Mouse (Mus musculus): ENCODE data around the gene Ankrd2.

The Ankrd2 gene

DNA sequence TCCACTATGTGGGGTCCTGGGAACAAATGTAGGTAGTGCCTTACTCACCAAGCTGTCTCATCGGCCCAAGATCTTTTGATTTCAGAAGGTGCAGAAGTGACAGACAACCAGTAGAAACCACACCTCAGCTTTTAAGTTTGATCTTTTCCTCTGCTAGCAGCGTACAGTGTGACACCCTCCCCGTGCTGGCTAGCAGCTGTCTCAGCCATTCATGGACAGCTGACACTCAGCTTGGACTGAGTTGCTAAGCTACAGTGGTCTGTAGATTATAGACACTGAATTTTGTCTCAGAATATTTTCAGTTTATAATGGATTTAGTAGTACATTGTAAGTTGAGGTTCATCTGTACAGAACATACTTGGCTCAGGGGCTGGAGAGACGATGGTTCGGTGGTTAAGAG is 4.7 kb upstream of the Ankrd2 start:
- POLR2A ChIA-PET: interaction anchor here in 2 of 4 experiments (1.1 to 1.3 kb wide), 3 partner anchors 11 to 107 kb away, joined by 3 read pairs; no protein-coding TSS in a partner anchor

DNA sequence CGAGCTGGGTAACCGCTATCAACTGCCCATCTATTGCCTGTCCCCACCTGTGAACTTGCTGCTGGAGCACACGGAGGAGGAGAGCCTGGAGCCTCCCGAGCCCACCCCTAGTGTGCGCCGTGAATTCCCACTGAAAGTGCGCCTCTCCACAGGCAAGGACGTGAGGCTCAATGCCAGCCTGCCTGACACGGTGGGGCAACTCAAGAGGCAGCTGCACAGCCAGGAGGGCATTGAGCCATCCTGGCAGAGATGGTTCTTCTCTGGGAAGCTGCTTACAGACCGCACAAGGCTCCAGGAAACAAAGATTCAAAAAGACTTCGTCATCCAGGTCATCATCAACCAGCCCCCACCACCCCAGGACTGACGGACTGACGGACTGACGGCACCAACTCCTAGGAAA is 2.2 kb upstream of the Ankrd2 start:
- ChIA-PET POLR2A (interaction anchor here in 3 of 4 experiments (0.5 to 3.4 kb wide), 6 partner anchors 9 to 100 kb away, joined by 3 to 36 read pairs (median 3); partner anchors contain the start of genes Exosc1 (in 1 of the 3), Hoga1 (in 1 of the 3) and Zdhhc16 (in 1 of the 3)), CTCF (interaction anchor here (0.5 to 3.4 kb wide), 12 partner anchors 7 to 213 kb away, joined by 3 to 57 read pairs (median 5); no protein-coding TSS in a partner anchor)

More for the DNA sequence above, 4.7 kb upstream of the Ankrd2 start:
- CTCF ChIA-PET: interaction anchor here in 3 of 4 experiments (0.6 to 1.3 kb wide), 4 partner anchors 9 to 121 kb away, joined by 3 to 9 read pairs (median 3); partner anchors contain the start of gene Hoga1 (in 1 of the 3)

DNA sequence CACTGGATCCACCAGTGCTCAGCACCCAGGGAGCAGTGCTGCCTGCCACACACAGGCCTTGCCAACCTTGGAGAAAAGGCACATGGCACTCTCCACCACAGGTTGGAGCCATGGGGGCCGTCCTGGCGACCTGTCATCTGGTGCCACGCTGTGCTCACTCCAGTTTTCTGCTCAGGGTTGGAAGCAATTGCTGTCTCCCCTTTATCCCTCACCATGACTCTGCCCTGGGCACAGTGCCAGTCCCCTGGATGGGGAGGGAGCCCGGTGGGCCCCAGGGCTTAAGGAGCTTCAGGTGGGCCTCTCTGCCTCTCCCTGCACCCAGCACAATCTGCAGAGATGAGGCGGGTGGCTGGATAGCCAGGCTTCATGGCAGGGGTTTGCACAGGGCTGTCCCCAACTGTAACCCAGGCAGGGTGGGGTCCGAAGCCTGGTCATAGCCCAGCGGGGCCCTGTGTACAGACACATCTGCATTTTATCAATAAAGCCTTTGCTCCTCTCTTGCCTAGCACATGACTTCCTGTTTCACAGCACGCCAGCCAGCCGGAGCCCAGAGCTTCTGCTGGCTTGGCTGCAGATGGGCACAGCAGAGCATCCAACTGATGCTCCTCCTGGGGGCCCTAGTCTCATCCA is 1.5 kb upstream of the Ankrd2 start:
- ChIA-PET CTCF (interaction anchor here (0.5 to 3.4 kb wide), 30 partner anchors 8 to 214 kb away, joined by 3 to 57 read pairs (median 6); partner anchors contain the start of genes Hoga1 (in 2 of the 4), 4933411K16Rik (in 1 of the 4) and Avpi1 (in 1 of the 4)), POLR2A (interaction anchor here in 3 of 4 experiments (0.5 to 3.4 kb wide), 14 partner anchors 10 to 135 kb away, joined by 3 to 36 read pairs (median 4); partner anchors contain the start of genes Hoga1 (in 2 of the 3), Exosc1 (in 1 of the 3) and Zdhhc16 (in 1 of the 3))

DNA sequence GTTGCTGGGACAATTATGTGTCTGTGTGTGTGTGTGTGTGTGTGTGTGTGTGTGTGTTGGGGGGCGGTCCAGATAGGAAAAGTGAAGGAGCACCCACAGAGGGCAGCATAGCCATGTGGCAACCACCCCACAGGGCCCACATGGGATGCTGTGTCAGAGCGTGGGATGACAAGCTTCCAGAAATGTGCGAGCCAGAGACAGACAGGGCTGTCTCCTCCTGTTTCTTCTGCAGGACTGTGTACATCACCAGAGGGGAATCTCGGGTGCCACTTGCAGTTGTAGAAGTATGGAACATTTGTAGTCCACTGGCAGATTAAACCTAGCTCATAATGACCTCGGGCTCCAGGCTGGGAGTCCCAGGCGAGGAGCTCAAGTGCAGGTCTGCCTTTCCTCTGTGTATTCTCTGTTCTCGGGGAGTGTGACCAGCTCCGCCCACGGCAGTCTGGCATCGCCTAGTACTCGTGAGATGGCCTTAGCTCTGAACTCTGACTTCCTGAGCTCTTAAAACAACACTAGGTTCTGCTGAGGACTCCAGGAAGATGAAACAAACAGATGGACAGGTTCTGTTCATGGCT is 832 bp upstream of the Ankrd2 start:
- ChIA-PET POLR2A (interaction anchor here (0.6 to 3.4 kb wide), 28 partner anchors 9 to 188 kb away, joined by 3 to 36 read pairs (median 3); partner anchors contain the start of genes Hoga1 (in 2 of the 4), 4933411K16Rik (in 1 of the 4), Exosc1 (in 1 of the 4) and Zdhhc16 (in 1 of the 4)), CTCF (interaction anchor here (0.6 to 3.4 kb wide), 81 partner anchors 9 to 1359 kb away, joined by 3 to 57 read pairs (median 4); partner anchors contain the start of genes Hoga1 (in 4 of the 4), Avpi1 (in 2 of the 4), 4933411K16Rik (in 1 of the 4) and Exosc1 (in 1 of the 4))

DNA sequence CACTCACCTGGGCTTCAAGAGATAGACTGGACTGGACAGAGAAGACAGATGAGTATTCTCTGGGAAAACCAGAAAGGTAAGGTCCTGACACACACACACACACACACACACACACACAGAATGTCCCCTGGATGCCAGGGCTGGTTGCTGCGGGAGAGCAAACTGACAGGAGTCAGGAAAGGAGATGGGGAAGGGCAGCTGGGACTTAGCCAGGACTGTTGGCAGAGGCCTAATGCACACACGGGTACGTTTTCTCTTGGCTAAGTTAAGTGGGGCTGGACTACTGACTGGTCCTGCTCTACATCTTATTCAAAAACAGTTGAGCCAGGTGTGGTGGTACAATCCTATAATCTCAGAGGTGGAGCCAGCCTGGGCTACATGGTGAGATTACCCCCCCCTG is 557 bp downstream of the Ankrd2 start:
- POLR2A ChIA-PET: interaction anchor here in 2 of 4 experiments (0.6 to 3.4 kb wide), 12 partner anchors 9 to 285 kb away, joined by 3 to 36 read pairs (median 4); partner anchors contain the start of gene Hoga1 (in 2 of the 2)
- CTCF ChIA-PET: interaction anchor here (0.5 to 3.4 kb wide), 33 partner anchors 9 to 601 kb away, joined by 3 to 57 read pairs (median 6); partner anchors contain the start of gene Hoga1 (in 4 of the 4)

DNA sequence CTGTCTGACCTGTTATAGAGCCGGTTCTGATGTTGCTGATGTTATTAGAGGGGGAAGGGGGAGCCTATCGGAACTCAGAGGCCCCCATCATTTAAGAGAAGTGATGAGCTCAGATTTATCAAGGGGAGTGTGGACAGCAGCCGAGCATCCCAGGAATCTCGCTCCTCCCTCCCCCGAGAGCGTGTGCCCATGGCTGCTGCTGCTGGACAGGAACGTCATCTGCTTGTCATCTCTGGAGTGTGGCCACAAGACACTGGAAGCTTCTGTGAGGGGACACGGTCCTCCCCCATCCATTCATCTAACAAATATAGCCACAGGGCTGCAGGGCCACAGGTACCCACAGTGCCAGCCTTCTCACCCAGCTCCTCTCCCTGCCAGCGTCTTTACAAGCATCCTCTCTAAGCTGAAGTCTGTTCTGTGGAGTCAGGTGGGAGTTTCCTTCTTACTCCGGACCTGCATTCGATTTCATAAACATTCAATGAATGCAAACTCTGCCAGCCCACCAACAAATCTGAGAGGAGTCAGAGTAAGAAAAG is 1.4 kb downstream of the Ankrd2 start:
- POLR2A ChIA-PET: interaction anchor here in 1 of 4 experiments (0.5 to 1.5 kb wide), 5 partner anchors 10 to 93 kb away, joined by 3 to 4 read pairs (median 3); no protein-coding TSS in a partner anchor
- CTCF ChIA-PET: interaction anchor here in 2 of 4 experiments (1.7 to 3.0 kb wide), 3 partner anchors 11 to 115 kb away, joined by 7 to 12 read pairs (median 8); no protein-coding TSS in a partner anchor

DNA sequence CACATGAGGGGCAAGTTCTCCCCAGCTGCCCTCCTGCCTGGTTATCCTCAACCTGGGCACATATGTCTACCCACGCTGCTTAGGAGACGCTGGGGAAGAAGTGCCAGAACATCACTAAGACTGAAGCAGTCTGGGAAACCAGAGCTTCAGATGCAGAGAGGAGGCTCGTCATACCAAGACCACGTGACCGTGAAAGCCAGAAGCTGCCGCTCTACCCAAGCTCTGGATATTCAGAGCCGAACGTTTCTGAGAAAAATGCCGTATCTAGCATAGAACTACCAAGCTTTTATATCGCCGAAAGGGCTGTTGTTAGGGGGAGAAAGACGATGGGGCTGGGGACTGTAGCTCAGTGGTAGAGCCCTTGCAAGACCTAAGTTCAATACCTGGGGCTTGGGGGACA is 2.5 kb downstream of the Ankrd2 start:
- CTCF ChIA-PET: interaction anchor here in 3 of 4 experiments (0.7 to 1.8 kb wide), 3 partner anchors 11 to 114 kb away, joined by 3 to 8 read pairs (median 7); no protein-coding TSS in a partner anchor
- POLR2A ChIA-PET: interaction anchor here in 2 of 4 experiments (0.8 to 1.5 kb wide), 6 partner anchors 9 to 106 kb away, joined by 3 to 4 read pairs (median 3); no protein-coding TSS in a partner anchor

DNA sequence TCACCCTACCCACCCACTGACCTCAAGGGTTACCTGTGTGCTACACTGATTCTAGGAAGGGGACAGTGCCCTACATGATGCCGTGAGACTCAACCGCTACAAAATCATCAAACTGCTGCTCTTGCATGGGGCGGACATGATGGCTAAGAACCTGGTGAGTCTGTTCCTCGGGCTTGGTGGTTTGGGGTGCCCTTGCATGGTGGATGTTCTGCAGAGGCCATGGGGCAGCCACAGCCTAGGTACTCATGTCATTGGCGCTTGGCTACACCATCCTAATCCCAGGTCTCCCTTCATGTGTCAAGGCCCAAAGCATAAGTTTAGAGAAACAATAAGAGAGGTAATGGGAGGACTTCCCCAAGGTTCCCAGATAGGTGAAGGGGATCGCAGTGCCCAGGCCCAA is 8.2 kb downstream of the Ankrd2 start:
- ChIA-PET POLR2A (interaction anchor here in 1 of 4 experiments (1.3 to 2.4 kb wide), 5 partner anchors 9 to 126 kb away, joined by 4 to 9 read pairs (median 5); partner anchors contain the start of genes Ankrd2 and Avpi1), CTCF (interaction anchor here in 2 of 4 experiments (1.9 to 2.4 kb wide), 2 partner anchors 9 to 122 kb away, joined by 12 to 20 read pairs; partner anchors contain the start of gene Ankrd2 (in 1 of the 2))

DNA sequence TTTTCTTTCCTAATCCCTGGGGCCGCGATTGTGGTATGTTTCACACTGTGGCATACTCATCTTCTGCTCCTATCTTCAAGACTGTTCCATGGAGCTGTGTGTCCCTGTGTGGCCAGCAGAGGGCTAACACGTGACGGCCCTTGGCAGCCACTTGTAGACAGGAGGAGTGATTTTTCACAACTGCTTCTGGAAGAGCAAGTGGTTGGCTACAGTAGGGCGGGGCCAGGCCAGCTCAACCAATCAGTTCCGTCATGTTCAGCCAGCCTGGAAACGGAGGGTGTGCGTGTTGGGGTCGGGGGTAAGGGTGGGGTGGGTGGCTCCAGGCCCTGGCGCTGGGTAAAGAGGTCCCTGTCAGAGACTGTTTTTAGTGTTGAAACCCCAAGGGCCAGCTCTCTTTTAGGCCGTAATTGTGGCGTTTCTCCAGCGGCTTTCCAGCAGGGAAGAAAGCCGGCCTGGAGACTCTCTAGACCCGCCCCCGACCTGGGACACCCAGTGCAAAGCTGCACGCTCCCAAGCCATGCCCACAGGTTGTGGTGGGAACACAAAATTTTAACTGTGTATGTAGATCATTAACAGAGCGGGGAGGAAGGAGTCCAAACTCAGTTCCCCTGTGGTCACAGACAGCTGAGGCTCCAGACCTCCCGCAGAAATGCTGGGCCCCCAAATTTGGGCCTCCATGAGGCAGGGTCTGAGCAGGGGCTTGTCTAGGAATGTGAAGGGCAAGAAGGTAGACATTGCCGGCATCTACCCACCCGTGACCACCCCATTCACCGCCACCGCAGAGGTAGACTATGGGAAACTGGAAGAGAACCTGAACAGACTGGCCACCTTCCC is 9.7 kb downstream of the Ankrd2 start, which contains the start of gene Hoga1:
Hoga1 (plus strand) TSS at position 342 of the 834 bp plus-strand sequence.
- POLR2A ChIA-PET: interaction anchor here (0.6 to 2.5 kb wide), 42 partner anchors 10 to 1232 kb away, joined by 3 to 16 read pairs (median 4); partner anchors contain the start of genes Pi4k2a (in 3 of the 4), Ankrd2 (in 2 of the 4), Avpi1 (in 2 of the 4) and Arhgap19 (in 1 of the 4)
- CTCF ChIA-PET: interaction anchor here (0.5 to 2.4 kb wide), 46 partner anchors 9 to 1845 kb away, joined by 3 to 27 read pairs (median 4); partner anchors contain the start of genes Ankrd2 (in 4 of the 4), Mms19 (in 1 of the 4), Pi4k2a (in 1 of the 4) and Ubtd1 (in 1 of the 4)

DNA sequence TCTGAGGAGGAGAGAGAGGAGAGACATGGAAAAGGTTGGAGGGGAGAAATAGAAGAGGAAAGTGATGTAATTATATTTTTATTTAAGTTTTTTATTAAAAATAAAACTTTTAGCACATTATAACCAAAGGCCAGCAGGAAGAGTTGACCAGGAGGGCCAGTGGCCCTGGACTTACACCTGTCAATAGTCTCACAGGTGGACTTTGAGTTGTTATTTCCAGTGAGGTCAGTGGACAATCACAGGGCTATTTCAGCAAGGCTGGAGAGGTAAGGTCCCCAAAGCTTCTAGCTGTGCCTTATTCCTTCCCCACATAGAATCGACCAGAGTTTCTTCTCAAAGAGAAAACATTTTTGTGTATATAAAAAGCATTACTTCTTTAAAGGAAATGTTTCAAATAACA is 14.5 kb downstream of the Ankrd2 start:
- CTCF ChIA-PET: interaction anchor here in 3 of 4 experiments (0.5 to 1.2 kb wide), 3 partner anchors 15 to 94 kb away, joined by 3 to 4 read pairs (median 3); partner anchors contain the start of gene Ankrd2 (in 1 of the 3)
- POLR2A ChIA-PET: no interaction called here

DNA sequence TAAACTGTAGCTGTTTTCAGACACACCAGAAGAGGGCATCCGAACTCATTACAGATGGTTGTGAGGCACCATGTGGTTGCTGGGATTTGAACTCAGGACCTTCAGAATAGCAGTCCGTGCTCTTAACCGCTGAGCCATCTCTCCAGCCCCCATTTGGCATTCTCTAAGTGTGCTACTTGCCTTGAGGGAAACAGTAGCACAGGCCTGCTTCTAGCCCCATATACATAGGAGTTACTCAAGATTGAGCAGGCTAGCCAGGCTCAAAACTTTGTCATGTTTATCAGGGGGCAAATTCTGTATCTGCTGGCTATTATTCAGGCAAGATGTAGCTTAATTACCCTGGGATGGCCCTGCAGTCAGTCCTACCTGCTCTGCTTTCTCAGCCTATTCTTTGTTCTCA is 15.6 kb downstream of the Ankrd2 start:
- CTCF ChIA-PET: interaction anchor here in 3 of 4 experiments (0.8 to 1.8 kb wide), 7 partner anchors 16 to 115 kb away, joined by 3 to 11 read pairs (median 3); partner anchors contain the start of gene Ankrd2 (in 2 of the 3)
- POLR2A ChIA-PET: interaction anchor here in 3 of 4 experiments (0.6 to 1.5 kb wide), 10 partner anchors 19 to 159 kb away, joined by 3 to 6 read pairs (median 3); no protein-coding TSS in a partner anchor

DNA sequence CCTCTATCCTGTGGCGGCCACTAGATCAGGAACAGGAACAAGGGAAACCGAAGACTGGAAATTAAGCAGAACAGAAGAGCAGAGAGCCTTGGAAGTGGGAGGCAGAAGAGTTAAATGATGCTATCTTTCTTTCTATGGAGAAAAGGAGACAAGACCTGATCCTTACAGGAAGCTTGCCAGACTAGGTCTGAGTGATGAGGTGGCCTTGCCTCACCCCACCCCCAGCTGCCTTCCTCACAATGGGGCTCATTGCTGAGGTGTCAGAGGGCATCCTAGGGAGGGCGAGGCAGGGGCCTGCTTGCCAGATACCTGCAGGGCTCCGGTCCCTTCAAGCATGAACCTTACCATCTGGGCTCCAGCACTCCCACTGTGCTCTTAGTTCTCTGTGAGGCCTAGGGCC is 16.1 kb downstream of the Ankrd2 start, which contains the start of gene 4933411K16Rik:
4933411K16Rik (plus strand) TSS at position 301 of the 400 bp plus-strand sequence.
- POLR2A ChIA-PET: interaction anchor here in 3 of 4 experiments (1.0 to 1.5 kb wide), 9 partner anchors 17 to 119 kb away, joined by 3 to 6 read pairs (median 3); partner anchors contain the start of genes Ankrd2 (in 1 of the 3) and Avpi1 (in 1 of the 3)
- CTCF ChIA-PET: interaction anchor here in 2 of 4 experiments (1.2 to 1.8 kb wide), 4 partner anchors 17 to 114 kb away, joined by 3 to 11 read pairs (median 8); partner anchors contain the start of gene Ankrd2 (in 1 of the 2)

DNA sequence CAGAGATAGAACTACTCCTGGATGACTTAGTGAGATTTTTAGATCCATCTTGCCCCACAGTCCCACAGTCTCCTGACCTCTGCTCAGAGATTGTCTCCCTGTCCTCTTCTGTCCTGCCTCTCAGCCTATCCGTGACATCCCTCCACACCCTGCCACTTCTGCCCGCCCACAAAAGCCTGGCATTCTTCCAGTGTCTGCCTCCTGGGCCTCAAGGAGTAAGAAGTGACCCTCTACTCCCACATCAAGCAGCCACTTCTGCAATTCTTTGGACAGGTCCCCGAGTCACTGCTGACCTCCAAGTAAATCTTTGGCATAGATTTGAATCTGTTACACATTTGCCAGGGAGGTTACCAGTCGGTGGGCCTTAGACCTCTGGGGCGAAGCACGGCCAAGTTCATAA is 18.5 kb downstream of the Ankrd2 start:
- ChIA-PET POLR2A (interaction anchor here in 1 of 4 experiments (1.3 kb wide), 1 partner anchor 116 kb away, joined by 3 read pairs; no protein-coding TSS in a partner anchor), CTCF (interaction anchor here in 2 of 4 experiments (0.6 to 1.5 kb wide), 2 partner anchors 9 to 25 kb away, joined by 3 to 4 read pairs; partner anchors contain the start of gene Hoga1 (in 1 of the 2))

DNA sequence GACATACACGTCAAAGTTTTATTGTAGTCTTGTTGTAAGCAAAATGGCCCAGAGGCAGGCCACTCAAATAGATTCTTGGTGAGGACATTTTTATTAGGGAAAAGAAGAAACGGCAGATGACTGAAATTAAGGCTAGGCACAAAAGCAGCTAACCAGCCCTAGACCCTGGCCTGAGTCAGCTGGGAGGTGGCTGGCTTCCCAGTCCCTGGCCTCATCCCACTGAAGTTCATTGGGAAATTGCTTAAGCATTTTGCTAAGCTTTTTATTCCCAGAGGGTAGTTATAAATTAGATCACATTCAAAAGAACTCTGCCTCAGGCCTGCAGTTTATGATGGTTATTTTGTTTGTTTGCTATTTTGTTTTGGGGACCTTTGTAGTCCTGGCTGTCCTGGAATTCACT is 20.1 kb downstream of the Ankrd2 start:
- CTCF ChIA-PET: interaction anchor here in 1 of 4 experiments (0.7 to 1.0 kb wide), 2 partner anchors 20 to 96 kb away, joined by 4 to 5 read pairs; partner anchors contain the start of gene Ankrd2
- POLR2A ChIA-PET: interaction anchor here in 1 of 4 experiments (0.8 to 1.1 kb wide), 2 partner anchors 13 to 74 kb away, joined by 3 to 5 read pairs; no protein-coding TSS in a partner anchor

DNA sequence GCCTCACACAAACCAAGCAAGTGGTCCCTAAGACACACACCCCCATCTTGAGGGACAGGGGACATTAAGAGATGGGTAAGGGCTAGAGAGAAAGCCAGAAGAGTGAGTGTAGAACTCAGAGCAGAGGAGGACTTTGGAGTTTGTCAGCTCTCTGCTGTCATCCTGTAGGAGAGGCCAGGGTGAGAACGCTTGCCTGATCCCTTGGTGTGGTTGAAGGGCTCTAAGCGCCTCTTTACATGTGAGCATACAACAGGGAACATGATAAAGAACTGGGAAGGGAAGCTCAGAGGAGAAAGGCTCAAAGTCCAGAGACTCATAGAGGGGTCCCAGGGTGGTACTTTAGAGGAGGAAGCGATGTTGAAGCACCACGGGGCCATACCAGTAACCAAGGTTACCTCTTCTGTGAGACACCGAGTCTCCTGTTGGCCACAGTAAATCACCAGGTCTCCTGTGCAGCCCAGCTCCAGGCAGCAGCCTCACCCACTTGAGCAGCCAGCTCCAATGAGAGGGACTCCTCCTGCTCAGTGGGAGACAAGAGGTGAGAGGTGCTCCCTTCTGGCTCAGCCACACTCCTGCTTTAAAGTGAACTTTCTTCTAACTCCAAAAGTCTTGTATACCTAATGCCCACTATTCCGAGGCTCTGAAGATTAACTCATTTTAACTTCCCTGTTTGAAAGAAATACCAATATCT is 21.1 kb downstream of the Ankrd2 start:
- ChIA-PET POLR2A (interaction anchor here in 2 of 4 experiments (1.0 to 1.7 kb wide), 3 partner anchors 11 to 23 kb away, joined by 3 to 9 read pairs (median 3); partner anchors contain the start of gene Hoga1 (in 2 of the 2)), CTCF (interaction anchor here in 3 of 4 experiments (0.5 to 1.2 kb wide), 4 partner anchors 11 to 88 kb away, joined by 3 read pairs; partner anchors contain the start of genes Hoga1 (in 1 of the 3) and Pi4k2a (in 1 of the 3))

All from embryonic stem cell, embryonic (primary cell).